Mouse (Mus musculus) E14TG2a.4 (cell line): Measurements from ENCODE around the gene Mgat4a.
A peak's percentile ranks its signal among the peaks of the same experiment; 100 is the strongest.

Experiments
- H3K27me3 ChIP-seq: 2 replicates; pipeline ENCODE4 v1.6.1; 2014; ENCODE audit warnings: low read length, control low read depth; ENCODE audit not compliant: insufficient read depth
- H3K36me3 ChIP-seq: 2 replicates; pipeline ENCODE4 v1.6.1; 2014; ENCODE audit warnings: low read length, control low read depth; ENCODE audit not compliant: insufficient read depth
- H3K4me1 ChIP-seq: replicated peaks from 2 replicates; pipeline ENCODE4 v1.6.1; 2014; ENCODE audit warnings: low read depth, low read length, control low read depth
- H3K4me3 ChIP-seq: replicated peaks from 2 replicates; pipeline ENCODE4 v1.5.1; 2014; ENCODE audit warnings: mild to moderate bottlenecking, low read length
- H3K9me3 ChIP-seq: 2 replicates; pipeline ENCODE4 v1.6.1; 2014; ENCODE audit warnings: low read length, control low read depth
- CTCF ChIP-seq: conservative IDR thresholded peaks from 2 replicates; pipeline ENCODE4 v1.5.1; 2014; ENCODE audit warnings: low read length
- NANOG ChIP-seq: IDR thresholded peaks from 2 replicates; pipeline ENCODE4 v1.6.1; 2014; ENCODE audit warnings: borderline replicate concordance, low read length, mixed read lengths
- POU5F1 ChIP-seq: IDR thresholded peaks from 2 replicates; pipeline ENCODE4 v1.6.1; 2014; ENCODE audit warnings: low read length, borderline replicate concordance

Mgat4a gene

DNA sequence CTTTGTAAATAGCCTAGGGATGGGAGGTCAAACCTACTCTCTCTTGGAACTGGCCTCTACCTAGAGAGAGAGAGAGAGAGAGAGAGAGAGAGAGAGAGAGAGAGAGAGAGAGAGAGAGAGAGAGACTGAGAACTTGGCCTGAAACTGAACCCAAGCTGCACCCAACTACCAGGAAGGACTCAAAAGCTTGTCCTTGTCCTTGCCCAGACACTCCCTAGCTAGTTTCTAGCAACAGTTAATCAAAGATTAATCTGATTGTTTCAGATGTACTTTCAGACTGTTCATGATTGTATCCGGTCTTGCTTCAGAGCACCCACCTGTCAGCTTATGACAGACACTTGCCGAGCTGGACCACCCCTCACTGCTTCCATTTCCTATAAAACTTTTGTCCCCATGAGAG lies 25.5 kb upstream of the Mgat4a start:
- Histone ChIP-seq H3K36me3 (no peaks in the 10 kb centered on the region), H3K27me3 (no peaks in the 10 kb centered on the region), H3K4me3 (no peak overlapping the region), H3K9me3 (no peaks in the 10 kb centered on the region), H3K4me1 (peaks cover 9% of the 10 kb centered on the region)
- TF ChIP-seq NANOG: no peak
- no peak for TF ChIP-seq POU5F1
- no peak for TF ChIP-seq CTCF

DNA sequence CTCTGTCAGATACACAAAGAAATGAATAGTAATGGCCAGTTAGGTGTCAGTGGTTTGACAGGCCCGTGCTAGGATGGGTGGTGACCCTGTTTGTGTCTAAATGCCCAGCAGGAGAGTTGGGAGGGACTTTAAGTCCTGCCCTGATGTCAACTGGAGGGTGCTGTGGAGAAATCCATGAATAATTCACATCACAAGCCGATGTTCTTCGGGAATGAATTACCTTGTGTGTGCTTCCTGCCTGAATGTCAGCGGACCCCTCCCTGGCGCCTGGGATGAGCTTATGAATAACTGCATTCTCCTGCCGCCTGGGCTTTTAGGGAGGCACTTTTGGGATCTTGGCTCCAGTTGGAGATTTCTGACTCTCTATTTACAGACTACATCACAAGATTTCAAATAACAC lies 24.6 kb upstream of the Mgat4a start:
- H3K9me3 ChIP-seq: no peaks in the 10 kb centered on the region
- no peaks in the 10 kb centered on the region for H3K36me3 ChIP-seq
- H3K4me3 ChIP-seq: no peak overlapping the region
- TF ChIP-seq NANOG (no peak), POU5F1 (no peak), CTCF (no peak)
- H3K27me3 ChIP-seq: no peaks in the 10 kb centered on the region
- H3K4me1 ChIP-seq: peaks cover 9% of the 10 kb centered on the region

DNA sequence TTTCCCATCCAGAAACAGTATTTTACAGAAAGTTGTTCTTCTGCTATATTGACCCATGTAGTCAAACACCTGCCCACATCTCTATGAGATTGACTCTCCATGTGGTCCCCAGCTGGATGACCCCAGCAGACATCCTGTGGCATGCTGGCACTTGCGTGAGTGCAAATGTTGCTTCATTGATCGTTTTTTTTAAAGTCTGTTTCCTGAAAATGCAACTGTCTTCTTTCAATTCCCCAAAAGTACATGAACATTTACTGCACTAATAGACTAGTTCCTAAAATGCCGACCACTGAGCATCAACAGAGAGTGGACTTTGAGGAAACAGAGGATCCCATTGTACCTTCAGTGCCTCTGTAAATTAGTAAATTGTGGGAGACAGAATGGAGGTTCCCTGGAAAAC lies 21.1 kb upstream of the Mgat4a start:
- no peaks in the 10 kb centered on the region for H3K27me3 ChIP-seq
- H3K9me3 ChIP-seq: no peaks in the 10 kb centered on the region
- TF ChIP-seq POU5F1: no peak
- no peak for TF ChIP-seq CTCF
- TF ChIP-seq NANOG: no peak
- H3K4me1 ChIP-seq: peaks cover 9% of the 10 kb centered on the region
- H3K36me3 ChIP-seq: no peaks in the 10 kb centered on the region
- no peak overlapping the region for H3K4me3 ChIP-seq

DNA sequence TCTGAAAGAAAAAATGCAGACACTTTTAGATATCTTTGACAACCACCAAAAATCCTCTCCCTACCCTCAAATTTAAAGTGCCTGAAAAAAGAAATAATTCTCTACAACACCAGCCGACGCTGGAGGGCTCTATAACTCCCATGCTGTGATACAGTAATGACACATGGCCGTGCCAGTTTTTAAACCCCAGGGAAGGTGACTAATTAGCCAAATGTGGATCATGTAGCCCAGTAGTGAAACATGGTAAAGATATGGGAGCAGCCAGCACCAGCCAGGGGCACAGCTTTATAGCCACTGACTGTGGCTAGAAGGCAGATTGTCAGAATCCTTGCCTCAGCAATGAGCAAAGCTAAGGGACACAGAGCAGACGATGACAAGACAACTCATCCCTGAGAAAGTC lies 19.5 kb upstream of the Mgat4a start:
- H3K27me3 ChIP-seq: no peaks in the 10 kb centered on the region
- no peak overlapping the region for H3K4me3 ChIP-seq
- H3K36me3 ChIP-seq: no peaks in the 10 kb centered on the region
- TF ChIP-seq NANOG: no peak
- no peak for TF ChIP-seq POU5F1
- TF ChIP-seq CTCF: no peak
- no peaks in the 10 kb centered on the region for H3K9me3 ChIP-seq
- H3K4me1 ChIP-seq: peaks cover 3% of the 10 kb centered on the region

DNA sequence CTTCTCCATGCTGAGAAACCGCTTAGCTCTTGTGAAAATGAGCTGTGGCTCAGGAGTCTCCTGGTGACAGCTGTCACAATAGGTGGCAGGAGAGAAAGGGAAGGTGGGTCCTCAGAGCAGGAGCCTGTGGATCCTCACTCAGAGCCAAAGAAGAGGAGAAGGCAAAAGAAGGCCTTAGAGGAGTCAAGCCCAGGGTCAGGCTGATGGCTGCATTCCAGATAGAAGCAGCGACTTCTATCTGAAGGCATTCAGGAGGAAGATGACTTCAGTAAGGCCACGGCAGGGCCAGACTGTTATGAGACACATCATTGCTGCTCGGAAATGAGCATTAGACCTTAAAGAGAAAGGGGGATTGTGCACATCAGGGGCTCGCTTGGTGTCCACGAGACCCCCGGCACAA lies 11.2 kb upstream of the Mgat4a start:
- no peaks in the 10 kb centered on the region for H3K4me1 ChIP-seq
- H3K36me3 ChIP-seq: no peaks in the 10 kb centered on the region
- no peak overlapping the region for H3K4me3 ChIP-seq
- TF ChIP-seq CTCF: no peak
- no peak for TF ChIP-seq NANOG
- no peak for TF ChIP-seq POU5F1
- H3K27me3 ChIP-seq: no peaks in the 10 kb centered on the region
- no peaks in the 10 kb centered on the region for H3K9me3 ChIP-seq

DNA sequence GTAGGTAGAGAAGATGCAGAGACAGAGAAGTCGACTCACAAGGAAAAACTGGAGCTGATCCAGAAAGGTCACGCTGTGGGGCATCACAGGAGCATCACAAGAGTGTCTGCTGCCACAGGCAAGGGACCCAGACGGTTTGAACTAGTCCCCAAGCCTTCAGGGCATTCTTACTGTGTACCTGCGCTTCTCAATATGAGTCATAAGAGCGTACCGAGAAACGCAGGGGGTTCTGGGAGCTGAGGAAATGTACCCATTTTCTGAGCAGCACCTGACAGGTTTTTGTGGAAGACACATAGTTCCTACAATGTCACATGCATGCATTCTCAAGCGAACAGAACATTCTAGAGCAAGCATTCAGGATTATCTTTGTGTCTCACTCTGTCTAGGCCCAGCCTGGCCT lies 8.7 kb upstream of the Mgat4a start:
- H3K9me3 ChIP-seq: no peaks in the 10 kb centered on the region
- no peaks in the 10 kb centered on the region for H3K27me3 ChIP-seq
- TF ChIP-seq POU5F1 (no peak), CTCF (no peak), NANOG (no peak)
- H3K4me3 ChIP-seq: no peak overlapping the region
- 0 out of 2 replicates have a peak, but pooled peaks cover under 1% of the 10 kb centered on the region for H3K4me1 ChIP-seq
- H3K36me3 ChIP-seq: no peaks in the 10 kb centered on the region

DNA sequence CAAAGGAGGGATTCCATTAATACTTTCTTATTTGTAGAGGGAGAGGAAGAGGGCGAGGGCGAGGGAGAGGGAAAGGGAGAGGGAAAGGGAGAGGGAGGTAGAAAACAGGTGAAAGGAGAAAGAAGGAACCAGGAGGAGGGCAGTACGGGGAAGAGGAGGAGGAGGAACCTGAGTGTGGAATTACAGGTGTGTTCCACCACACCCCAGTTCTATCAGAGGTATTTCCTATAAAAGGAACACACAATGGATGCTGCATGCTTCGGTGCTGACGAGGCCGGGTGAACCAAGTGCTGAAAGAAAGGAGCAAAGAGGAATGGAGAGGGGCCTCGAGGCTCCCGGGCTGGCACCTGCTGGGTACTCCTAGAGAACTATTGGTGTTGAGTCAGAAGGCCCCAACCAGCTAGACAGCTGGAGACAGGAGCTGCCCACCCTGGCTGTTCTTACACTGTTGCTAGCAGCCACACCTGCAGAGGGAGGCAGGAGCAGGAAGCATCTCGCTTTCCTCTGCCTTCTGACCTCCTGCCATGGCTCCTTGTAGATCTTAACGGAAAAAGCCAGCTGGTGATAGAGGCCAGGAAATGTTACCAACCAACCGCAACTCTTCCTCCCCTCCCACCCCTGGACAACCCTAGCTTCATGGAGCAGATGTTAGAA lies 5.7 kb upstream of the Mgat4a start:
- no peaks in the 10 kb centered on the region for H3K36me3 ChIP-seq
- no peaks in the 10 kb centered on the region for H3K9me3 ChIP-seq
- peaks cover 27% of the 10 kb centered on the region for H3K4me1 ChIP-seq
- no peak overlapping the region for H3K4me3 ChIP-seq
- peaks cover 5% of the 10 kb centered on the region for H3K27me3 ChIP-seq
- TF ChIP-seq CTCF: no peak
- TF ChIP-seq NANOG: no peak
- no peak for TF ChIP-seq POU5F1

DNA sequence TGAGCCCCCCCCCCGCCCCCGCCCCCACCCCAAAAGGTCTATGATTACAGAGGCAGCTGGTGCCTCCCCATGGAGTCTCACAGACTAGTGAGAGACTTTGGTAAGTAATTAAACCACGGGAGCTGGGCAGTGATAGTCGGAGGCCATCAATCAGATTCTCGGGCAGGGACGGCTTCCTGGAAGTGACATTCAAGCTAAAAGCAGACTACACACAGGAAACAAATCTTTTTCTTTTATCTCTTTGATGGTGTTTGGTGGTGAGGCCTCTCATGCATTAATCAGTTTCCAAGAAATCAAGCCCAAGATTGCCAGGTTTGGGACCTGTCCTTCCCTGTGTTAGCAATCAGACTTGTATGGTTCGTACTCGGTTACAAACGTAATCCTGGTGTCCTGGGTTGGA lies 3.4 kb upstream of the Mgat4a start:
- peaks cover 12% of the 10 kb centered on the region for H3K27me3 ChIP-seq
- no peak for TF ChIP-seq NANOG
- no peak for TF ChIP-seq POU5F1
- no peak for TF ChIP-seq CTCF

DNA sequence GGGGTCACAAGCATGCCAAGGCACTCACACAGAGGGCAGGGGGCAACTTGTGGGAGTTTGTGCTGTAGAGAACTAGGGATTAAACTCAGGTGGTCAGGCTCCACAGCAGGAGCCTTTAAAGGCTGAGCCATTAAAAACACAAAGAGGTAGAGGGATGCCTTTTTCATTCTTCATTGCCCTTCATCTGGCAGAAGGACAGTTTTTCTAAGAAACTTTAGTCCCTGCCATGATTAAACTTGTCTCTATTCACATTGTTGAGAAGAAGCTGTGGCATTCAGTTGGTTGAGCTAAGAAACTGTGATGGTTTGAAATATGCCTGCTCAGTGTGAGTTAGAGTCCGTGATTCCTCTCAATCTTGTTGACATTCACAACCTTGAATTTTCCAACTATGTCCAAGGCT lies 2.2 kb upstream of the Mgat4a start:
- Histone ChIP-seq H3K27me3 (peaks cover 14% of the 10 kb centered on the region), H3K4me3 (no peak overlapping the region), H3K4me1 (peaks cover 36% of the 10 kb centered on the region), H3K36me3 (no peaks in the 10 kb centered on the region), H3K9me3 (no peaks in the 10 kb centered on the region)
- no peak for TF ChIP-seq POU5F1
- peak; percentile 94 for TF ChIP-seq NANOG
- TF ChIP-seq CTCF: no peak

More for the DNA sequence above, 3.4 kb upstream of the Mgat4a start:
- H3K4me1 ChIP-seq: peaks cover 36% of the 10 kb centered on the region
- no peaks in the 10 kb centered on the region for H3K36me3 ChIP-seq
- no peaks in the 10 kb centered on the region for H3K9me3 ChIP-seq
- H3K4me3 ChIP-seq: no peak overlapping the region
